Comparison of ENCODE assay signal across 13 mouse cellular contexts in the genomic region with DNA sequence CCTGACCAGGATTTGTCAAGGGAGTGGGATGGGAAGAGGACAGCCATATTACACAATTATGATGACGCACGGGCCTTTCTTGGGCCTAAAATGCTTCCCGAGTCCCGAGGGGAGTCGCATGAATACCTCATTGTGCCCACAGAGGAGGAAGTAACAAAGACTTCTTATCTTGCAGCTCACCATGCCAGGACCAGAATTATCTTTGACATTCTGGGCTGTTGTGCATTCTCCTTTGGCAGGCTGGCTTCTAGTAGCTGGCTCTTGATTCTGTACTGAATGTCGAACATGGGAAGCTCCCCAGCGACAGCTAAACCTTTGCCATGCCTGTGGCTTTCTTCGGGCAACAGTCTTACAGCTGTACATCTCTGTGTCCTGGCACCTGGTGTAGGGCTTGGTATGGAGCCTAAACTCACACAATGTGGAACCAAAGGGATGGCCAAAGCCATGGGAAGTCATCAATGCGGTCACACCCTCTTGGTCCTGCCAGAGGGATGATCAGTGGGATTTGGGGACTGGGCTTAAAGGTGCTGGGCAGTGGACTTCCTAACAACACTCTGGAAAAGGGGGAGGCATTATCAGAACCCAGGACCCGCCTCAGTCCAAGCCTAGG.
"Had no signal": no experiment of that assay in that cellular context is flagged by ENCODE, and none has a peak within 500 bp of the region (broad histone marks: within the 10 kb centered on the region; RNA-seq: fewer than 3 reads in every experiment).

No protein-coding gene starts in this region.

- H3K36me3 ChIP-seq: limb, embryonic 13.5 days; midbrain, embryonic 10.5 days; neural tube, embryonic 15.5 days had no signal

- H3K27me3 ChIP-seq: limb, embryonic 13.5 days; neural tube, embryonic 15.5 days had no signal

- H3K9me3 ChIP-seq: limb, embryonic 13.5 days; midbrain, embryonic 10.5 days; neural tube, embryonic 15.5 days had no signal

- H3K27ac ChIP-seq: kidney, postnatal 0 days; limb, embryonic 13.5 days; liver, embryonic 14.5 days; midbrain, embryonic 10.5 days; neural tube, embryonic 15.5 days had no signal

- DNase-seq: kidney, adult 9 months; kidney, postnatal 36 days; left cerebral cortex, postnatal 4 days; lung, adult 18-20 months; lung, postnatal 36 days; midbrain, embryonic 14.5 days; thymus, postnatal 36 days had no signal

- H3K4me1 ChIP-seq: limb, embryonic 13.5 days; neural tube, embryonic 15.5 days had no signal

- H3K4me2 ChIP-seq: limb, embryonic 13.5 days; neural tube, embryonic 15.5 days had no signal

- H3K9ac ChIP-seq: limb, embryonic 13.5 days; liver, embryonic 14.5 days; neural tube, embryonic 15.5 days had no signal

- H3K4me3 ChIP-seq: limb, embryonic 13.5 days; midbrain, embryonic 10.5 days; myocyte; neural tube, embryonic 15.5 days had no signal
